Comparison of ENCODE assay signal across 9 mouse cellular contexts in genomic region chr7:139068182-139068623, GRCm38 (mm10). TPM values are rescaled to one million over a fixed set of nuclear protein-coding genes. Genes with fewer than 3 reads are reported as not detected.
A peak's percentile ranks its signal among the peaks of the same experiment; 100 is the strongest.
DNase-seq lines count a peak whose midpoint lies in the region; ATAC-seq and TF ChIP-seq lines count a peak whose summit lies in the region.
"Had no signal": no experiment of that assay in that cellular context is flagged by ENCODE, and none has a peak within 500 bp of the region (broad histone marks: within the 10 kb centered on the region; RNA-seq: fewer than 3 reads in every experiment).

No protein-coding gene starts in this region.

- peaks cover 13% of the 10 kb centered on the region; the same call in 1 of the 2 replicates for H3K4me1 ChIP-seq in cerebellum, adult 2 months (ENCODE audit: control insufficient read depth, insufficient read depth, low read length)
- no peaks in the 10 kb centered on the region for H3K4me1 ChIP-seq in forebrain, postnatal 0 days (ENCODE audit: insufficient read depth)
- no peaks in the 10 kb centered on the region for H3K4me1 ChIP-seq in intestine, embryonic 15.5 days (replicated peaks)
- H3K4me1 ChIP-seq in midbrain, embryonic 15.5 days, result peaks cover 2% of the 10 kb centered on the region; the same call in 1 of the 2 replicates
- H3K4me1 ChIP-seq in stomach, embryonic 16.5 days (ENCODE audit: control insufficient read depth, insufficient read depth, low read length), result no peaks in the 10 kb centered on the region

- intact Hi-C loops in left cerebral cortex, postnatal 25 days (cut with DNase I), result loop anchor here (1.0 kb wide), 1 partner anchor 36 kb away; no protein-coding TSS in a partner anchor

- ATAC-seq in forebrain, postnatal 0 days, result peak; percentile 88
- peak; percentile 76 for ATAC-seq in intestine, embryonic 15.5 days
- peak; percentile 69 for ATAC-seq in midbrain, embryonic 15.5 days (replicated peaks)
- 0 out of 2 replicates have a peak, but pooled peaks have one; percentile 41 for ATAC-seq in stomach, embryonic 16.5 days (ENCODE audit: insufficient read depth, low FRiP score)

- TF ChIP-seq POLR2A in cerebellum, adult 2 months (IDR thresholded peaks at IDR 0.05; ENCODE audit: borderline replicate concordance, insufficient read depth, low read length), result no peak

- H3K9ac ChIP-seq in forebrain, postnatal 0 days, result no peak overlapping the region
- no peak overlapping the region for H3K9ac ChIP-seq in intestine, embryonic 15.5 days
- no peak overlapping the region for H3K9ac ChIP-seq in midbrain, embryonic 15.5 days
- no peak overlapping the region for H3K9ac ChIP-seq in stomach, embryonic 16.5 days (ENCODE audit: low read length)

- H3K27me3 ChIP-seq in cerebellum, adult 2 months (ENCODE audit: control insufficient read depth, insufficient read depth, low read length), result no peaks in the 10 kb centered on the region
- peaks cover 3% of the 10 kb centered on the region; the same call in 1 of the 2 replicates for H3K27me3 ChIP-seq in forebrain, postnatal 0 days (ENCODE audit: insufficient read depth, low read length)
- H3K27me3 ChIP-seq in intestine, embryonic 15.5 days (replicated peaks), result no peaks in the 10 kb centered on the region
- H3K27me3 ChIP-seq in midbrain, embryonic 15.5 days (replicated peaks), result peaks cover 7% of the 10 kb centered on the region; the same call in 1 of the 2 replicates
- H3K27me3 ChIP-seq in stomach, embryonic 16.5 days (ENCODE audit: control insufficient read depth, insufficient read depth, low read length), result no peaks in the 10 kb centered on the region

- peaks cover 8% of the 10 kb centered on the region; the same call in 1 of the 2 replicates for H3K36me3 ChIP-seq in forebrain, postnatal 0 days (ENCODE audit: insufficient read depth)
- H3K36me3 ChIP-seq in intestine, embryonic 15.5 days, result no peaks in the 10 kb centered on the region
- no peaks in the 10 kb centered on the region for H3K36me3 ChIP-seq in midbrain, embryonic 15.5 days (replicated peaks)
- H3K36me3 ChIP-seq in stomach, embryonic 16.5 days (ENCODE audit: control insufficient read depth, insufficient read depth, low read length), result no peaks in the 10 kb centered on the region

- H3K4me2 ChIP-seq in forebrain, postnatal 0 days (ENCODE audit: low read depth), result no peak overlapping the region
- no peak overlapping the region for H3K4me2 ChIP-seq in intestine, embryonic 15.5 days (replicated peaks)
- H3K4me2 ChIP-seq in midbrain, embryonic 15.5 days, result no peak overlapping the region
- H3K4me2 ChIP-seq in stomach, embryonic 16.5 days (ENCODE audit: low read depth, low read length), result no peak overlapping the region

- no peak overlapping the region for H3K27ac ChIP-seq in cerebellum, adult 2 months (ENCODE audit: insufficient read depth, low read length)
- H3K27ac ChIP-seq in forebrain, postnatal 0 days (ENCODE audit: low read depth, low read length), result no peak overlapping the region
- no peak overlapping the region for H3K27ac ChIP-seq in intestine, embryonic 15.5 days
- no peak overlapping the region for H3K27ac ChIP-seq in midbrain, embryonic 15.5 days
- no peak overlapping the region for H3K27ac ChIP-seq in stomach, embryonic 16.5 days (ENCODE audit: low read length)

- no peaks in the 10 kb centered on the region for H3K9me3 ChIP-seq in forebrain, postnatal 0 days (ENCODE audit: low read length)
- no peaks in the 10 kb centered on the region for H3K9me3 ChIP-seq in intestine, embryonic 15.5 days
- H3K9me3 ChIP-seq in midbrain, embryonic 15.5 days, result no peaks in the 10 kb centered on the region
- no peaks in the 10 kb centered on the region for H3K9me3 ChIP-seq in stomach, embryonic 16.5 days (replicated peaks; ENCODE audit: control insufficient read depth, low read length)

- H3K4me3 ChIP-seq in cerebellum, adult 2 months (replicated peaks; ENCODE audit: insufficient read depth, low read depth, low read length), result no peak overlapping the region
- H3K4me3 ChIP-seq in forebrain, postnatal 0 days (ENCODE audit: low read depth, low read length), result no peak overlapping the region
- H3K4me3 ChIP-seq in intestine, embryonic 15.5 days (replicated peaks), result no peak overlapping the region
- H3K4me3 ChIP-seq in midbrain, embryonic 15.5 days, result no peak overlapping the region
- no peak overlapping the region for H3K4me3 ChIP-seq in stomach, embryonic 16.5 days (replicated peaks; ENCODE audit: low read length)

- WGBS in cerebellum, adult 2 months, result 0% methylated on average over 2 of the region's 2 CpGs
- WGBS in forebrain, postnatal 0 days, result 0% methylated on average over 2 of the region's 2 CpGs
- 2% methylated on average over 2 of the region's 2 CpGs for WGBS in intestine, embryonic 15.5 days
- WGBS in midbrain, embryonic 15.5 days, result 0% methylated on average over 2 of the region's 2 CpGs
- WGBS in stomach, embryonic 16.5 days, result 0% methylated on average over 2 of the region's 2 CpGs

- peak; percentile 78 for TF ChIP-seq CTCF in cerebellum, adult 2 months (IDR thresholded peaks at IDR 0.05; ENCODE audit: borderline replicate concordance, insufficient read depth, low read depth, low read length)
- TF ChIP-seq CTCF in forebrain, postnatal 0 days (IDR thresholded peaks at IDR 0.05; ENCODE audit: low read depth), result peak; percentile 82

- peak; percentile 55 for DNase-seq in urinary bladder, postnatal 25 days (ENCODE audit: low spot score)
- DNase-seq in urinary bladder, postnatal 10 days (ENCODE audit: low spot score), result no peak
- DNase-seq in cerebellum, adult 2 months, result peak; percentile 87 to 89
- peak; percentile 94 for DNase-seq in forebrain, postnatal 0 days
- peak; percentile 79 to 88 for DNase-seq in left cerebral cortex, postnatal 25 days (ENCODE audit: low spot score in 2 of 2)

RNA-seq across cellular contexts. Expression of gene Dpysl4, which starts 17.6 kb away (rescaled TPM):
- 127 and 156 TPM in 2 replicates for polyA plus RNA-seq in cerebellum, adult 2 months (2012; rRNA removed)
- total RNA-seq in forebrain, postnatal 0 days (2014; rRNA removed), result 121 and 125 TPM in 2 replicates
- polyA plus RNA-seq in forebrain, postnatal 0 days (2015; fragmentation: Nextera tagmentation; extraction: Ambion mirVana), result 112 and 142 TPM in 2 replicates
- polyA plus RNA-seq in intestine, embryonic 15.5 days (2015; fragmentation: Nextera tagmentation; extraction: Ambion mirVana), result 12.7 and 15.6 TPM in 2 replicates
- 10 to 100 TPM; 57.7 to 62.6 TPM for total RNA-seq in left cerebral cortex, postnatal 25 days (2021)
- polyA plus RNA-seq in midbrain, embryonic 15.5 days (2015; fragmentation: Nextera tagmentation; extraction: Ambion mirVana), result 186 and 190 TPM in 2 replicates
- 13.3 and 13.6 TPM in 2 replicates for polyA plus RNA-seq in stomach, embryonic 16.5 days (2015; fragmentation: Nextera tagmentation; extraction: Ambion mirVana)
- total RNA-seq: neutrophil, adult 5-6 weeks had no signal
